Mouse (Mus musculus) heart, embryonic 11.5 days (tissue): ENCODE measurements around the gene Barhl2. TPM values are rescaled to one million over a fixed set of nuclear protein-coding genes. Genes with fewer than 3 reads are reported as not detected.

ENCODE experiments used
- ATAC-seq: fragments of 200-750 bp; cut with Nextera tagmentation; replicated peaks from 2 replicates; pipeline ENCODE4 v1.8.0; 2017; ENCODE audit warnings: moderate library complexity; ENCODE audit not compliant: insufficient number of reproducible peaks, low FRiP score, low TSS enrichment
- H3K27ac ChIP-seq: fragments of 300-500 bp; sonication (generic); 2 replicates; pipeline ENCODE4 v1.5.1; 2014; ENCODE audit warnings: mild to moderate bottlenecking, low read depth, low read length
- H3K27me3 ChIP-seq: fragments of 300-500 bp; sonication (generic); 2 replicates; pipeline ENCODE4 v1.6.1; 2014; ENCODE audit warnings: mild to moderate bottlenecking, low read length, mixed read lengths; ENCODE audit not compliant: control insufficient read depth, insufficient read depth
- H3K36me3 ChIP-seq: fragments of 300-500 bp; sonication (generic); 2 replicates; pipeline ENCODE4 v1.6.1; 2014; ENCODE audit warnings: mild to moderate bottlenecking, low read length, moderate library complexity, mixed read lengths; ENCODE audit not compliant: control insufficient read depth, insufficient read depth
- H3K4me1 ChIP-seq: fragments of 300-500 bp; sonication (generic); 2 replicates; pipeline ENCODE4 v1.6.1; 2014; ENCODE audit warnings: low read length; ENCODE audit not compliant: control insufficient read depth, insufficient read depth
- H3K4me2 ChIP-seq: fragments of 300-500 bp; sonication (generic); 2 replicates; pipeline ENCODE4 v1.6.1; 2014; ENCODE audit warnings: mild to moderate bottlenecking, moderate library complexity
- H3K4me3 ChIP-seq: fragments of 300-500 bp; sonication (generic); 2 replicates; pipeline ENCODE4 v1.5.1; 2014; ENCODE audit warnings: low read depth, low read length
- H3K9ac ChIP-seq: fragments of 300-500 bp; sonication (generic); 2 replicates; pipeline ENCODE4 v1.6.1; 2014; ENCODE audit warnings: mild to moderate bottlenecking, low read depth, low read length, moderate library complexity
- H3K9me3 ChIP-seq: fragments of 300-500 bp; sonication (generic); replicated peaks from 2 replicates; pipeline ENCODE4 v1.6.1; 2016; ENCODE audit warnings: low read length; ENCODE audit not compliant: control insufficient read depth
- WGBS: fragments of 180-500 bp; shearing (Covaris S2); extraction: QIAGEN DNeasy Blood & Tissue Kit; methylation state at CpG from one replicate; pipeline ENCODE4 v1.1.7; 2014; ENCODE audit not compliant: insufficient replicate concordance; 5-methylcytosine and 5-hydroxymethylcytosine counted together
- polyA plus RNA-seq: library from polyadenylated mRNA; unstranded; fragments of >200 nt; fragmentation: Nextera tagmentation; extraction: Ambion mirVana; gene quantifications from 2 replicates; pipeline ENCODE4 v1.2.1, GENCODE M21; 2014

The Barhl2 gene
- polyA plus RNA-seq, 1 experiment from 2014 or later, result not detected

DNA sequence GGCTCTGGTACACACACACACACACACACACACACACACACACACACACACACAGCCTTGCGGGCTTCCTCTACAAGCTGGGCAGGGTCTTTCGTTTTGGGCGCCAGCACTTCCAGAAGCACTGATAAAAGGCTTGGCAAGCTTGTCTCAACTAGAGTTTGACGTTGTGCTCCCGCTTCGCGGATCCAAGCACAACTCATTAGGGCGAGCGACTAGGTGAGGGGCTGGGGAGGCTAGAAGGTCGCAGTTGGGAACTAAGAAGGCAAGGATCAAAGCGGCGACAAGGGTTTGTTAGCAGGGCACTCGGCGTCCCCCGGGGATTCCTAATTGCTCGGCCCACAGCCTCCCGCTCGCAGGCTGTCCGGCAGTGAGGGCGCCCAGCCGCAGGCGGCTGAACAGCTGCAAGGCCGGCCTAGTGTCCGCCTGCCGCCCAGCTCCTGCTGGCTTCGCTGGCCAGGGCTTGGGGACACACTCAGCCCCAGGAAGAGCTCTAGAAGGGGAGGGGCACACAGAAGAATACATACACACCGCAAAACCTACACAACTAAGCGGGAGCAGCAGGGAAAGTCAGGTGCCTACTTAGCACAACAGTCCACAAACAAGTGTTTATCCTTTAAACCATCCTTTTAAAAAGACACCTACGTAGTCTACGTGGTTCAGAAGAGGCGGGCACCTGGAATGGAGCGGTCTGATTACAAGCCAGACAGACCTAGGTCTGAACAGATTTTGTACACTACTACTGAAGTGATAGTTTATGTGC is 6.1 kb downstream of the Barhl2 start:
- H3K9ac ChIP-seq, result no peak overlapping the region
- no peaks in the 10 kb centered on the region for H3K9me3 ChIP-seq
- ATAC-seq, result no peak
- peak overlapping the region; percentile 37 for H3K4me2 ChIP-seq
- no peak overlapping the region for H3K27ac ChIP-seq
- no peaks in the 10 kb centered on the region for H3K36me3 ChIP-seq
- peaks cover 91% of the 10 kb centered on the region for H3K27me3 ChIP-seq
- peak overlapping the region; percentile 22; the same call in 1 of the 2 replicates for H3K4me3 ChIP-seq
- H3K4me1 ChIP-seq, result 0 out of 2 replicates have a peak, but pooled peaks cover 3% of the 10 kb centered on the region
- under 1% methylated on average over 32 of the region's 32 CpGs for WGBS

DNA sequence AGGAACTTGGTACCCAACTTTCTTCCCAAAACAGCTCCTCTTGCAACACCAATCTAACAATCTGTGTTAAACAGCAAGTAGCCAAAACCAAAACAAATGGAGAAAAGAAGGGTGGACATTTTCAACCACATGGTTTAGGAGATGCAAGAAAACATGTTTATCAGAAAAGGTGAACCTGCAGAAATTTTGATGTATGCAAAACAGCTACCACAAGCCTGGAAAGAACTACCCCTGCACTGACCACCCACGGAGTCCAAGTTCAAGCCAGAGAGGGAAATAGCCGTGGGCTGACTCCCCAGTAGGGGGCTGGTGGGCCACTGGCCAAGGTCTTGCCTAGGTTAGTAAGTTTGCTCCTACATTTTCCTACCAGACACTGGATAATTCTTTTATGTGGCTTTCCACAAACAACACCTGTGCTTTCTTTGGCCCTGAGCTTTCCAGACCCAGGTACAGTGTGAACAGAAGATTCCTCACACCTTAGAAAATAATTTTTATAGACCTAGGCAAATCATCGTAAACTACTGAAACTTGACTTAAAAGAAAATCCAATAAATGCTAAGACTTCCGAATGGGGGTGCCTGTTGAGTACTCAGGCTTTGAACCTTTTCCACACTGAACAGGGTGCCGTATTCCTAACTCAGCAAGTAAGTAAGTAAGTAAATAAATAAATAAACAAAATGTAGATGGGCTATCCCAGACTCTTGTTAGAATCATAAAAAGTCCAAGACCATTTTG is 7.4 kb downstream of the Barhl2 start:
- Histone ChIP-seq H3K27me3 (peaks cover 95% of the 10 kb centered on the region), H3K36me3 (no peaks in the 10 kb centered on the region), H3K4me3 (no peak overlapping the region), H3K4me2 (no peak overlapping the region), H3K4me1 (0 out of 2 replicates have a peak, but pooled peaks cover 3% of the 10 kb centered on the region), H3K9ac (no peak overlapping the region), H3K9me3 (no peaks in the 10 kb centered on the region), H3K27ac (no peak overlapping the region)
- no peak for ATAC-seq
- WGBS, result 19% methylated on average over 5 of the region's 5 CpGs

DNA sequence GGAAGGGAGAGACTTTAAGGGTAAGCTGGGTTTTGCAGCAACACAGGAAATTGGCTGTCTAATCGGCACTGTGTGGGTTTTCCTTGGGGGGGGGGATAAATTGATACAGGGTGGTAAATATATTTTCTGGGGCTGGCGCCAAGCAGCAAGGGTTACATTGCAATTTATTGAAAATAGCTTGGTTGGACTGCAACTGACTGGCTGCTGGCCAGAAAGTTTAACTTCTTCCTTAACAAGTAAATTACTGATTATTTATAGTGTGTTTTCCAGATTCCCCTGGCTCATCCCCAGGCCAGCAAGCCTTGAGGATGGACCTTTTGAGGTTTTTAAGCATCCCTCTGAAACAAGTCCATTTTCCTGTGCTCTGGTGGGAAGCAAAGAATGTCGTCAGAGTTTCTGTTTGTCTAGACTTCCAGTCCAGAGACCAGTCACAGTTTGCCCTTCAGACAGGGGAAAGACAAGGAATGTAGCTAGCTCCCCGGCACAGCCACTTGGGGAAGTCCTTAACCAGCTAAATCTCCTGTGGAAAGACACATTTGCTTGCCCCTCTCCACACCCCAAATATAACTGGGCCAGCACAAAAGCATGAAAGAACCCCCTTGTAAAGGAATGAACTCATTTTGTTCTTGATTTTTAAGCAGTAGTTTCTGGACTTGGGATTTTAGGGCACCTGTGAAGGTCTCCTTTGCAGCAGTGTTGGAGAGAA is 8.1 kb downstream of the Barhl2 start:
- no peak for ATAC-seq
- Histone ChIP-seq H3K4me1 (0 out of 2 replicates have a peak, but pooled peaks cover 3% of the 10 kb centered on the region), H3K27ac (no peak overlapping the region), H3K9me3 (no peaks in the 10 kb centered on the region), H3K9ac (no peak overlapping the region), H3K36me3 (no peaks in the 10 kb centered on the region), H3K27me3 (peaks cover 90% of the 10 kb centered on the region), H3K4me2 (no peak overlapping the region), H3K4me3 (no peak overlapping the region)
- WGBS, result 28% methylated on average over 4 of the region's 4 CpGs

DNA sequence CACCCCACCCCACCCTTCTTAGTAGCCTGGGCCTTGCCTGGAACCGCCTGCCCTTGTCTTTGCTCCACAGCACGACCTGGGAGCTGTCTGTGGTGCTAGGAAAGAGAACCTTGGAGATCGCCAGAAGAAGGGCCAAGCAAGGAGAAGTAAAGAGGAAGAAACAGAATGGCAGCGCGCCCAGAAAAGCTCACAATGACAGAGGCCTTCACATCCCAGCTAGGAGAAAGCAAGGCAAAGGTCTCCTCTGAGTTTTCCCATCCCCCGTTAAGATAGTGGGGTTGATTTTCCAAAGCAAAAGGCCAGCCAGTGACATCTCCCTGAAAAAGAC is 9.2 kb downstream of the Barhl2 start:
- WGBS, result 2% methylated on average over 6 of the region's 6 CpGs
- no peak overlapping the region for H3K4me3 ChIP-seq
- 0 out of 2 replicates have a peak, but pooled peaks cover 3% of the 10 kb centered on the region for H3K4me1 ChIP-seq
- peaks cover 86% of the 10 kb centered on the region for H3K27me3 ChIP-seq
- no peak overlapping the region for H3K27ac ChIP-seq
- H3K9ac ChIP-seq, result no peak overlapping the region
- H3K4me2 ChIP-seq, result no peak overlapping the region
- no peaks in the 10 kb centered on the region for H3K36me3 ChIP-seq
- ATAC-seq, result no peak
- H3K9me3 ChIP-seq, result no peaks in the 10 kb centered on the region

DNA sequence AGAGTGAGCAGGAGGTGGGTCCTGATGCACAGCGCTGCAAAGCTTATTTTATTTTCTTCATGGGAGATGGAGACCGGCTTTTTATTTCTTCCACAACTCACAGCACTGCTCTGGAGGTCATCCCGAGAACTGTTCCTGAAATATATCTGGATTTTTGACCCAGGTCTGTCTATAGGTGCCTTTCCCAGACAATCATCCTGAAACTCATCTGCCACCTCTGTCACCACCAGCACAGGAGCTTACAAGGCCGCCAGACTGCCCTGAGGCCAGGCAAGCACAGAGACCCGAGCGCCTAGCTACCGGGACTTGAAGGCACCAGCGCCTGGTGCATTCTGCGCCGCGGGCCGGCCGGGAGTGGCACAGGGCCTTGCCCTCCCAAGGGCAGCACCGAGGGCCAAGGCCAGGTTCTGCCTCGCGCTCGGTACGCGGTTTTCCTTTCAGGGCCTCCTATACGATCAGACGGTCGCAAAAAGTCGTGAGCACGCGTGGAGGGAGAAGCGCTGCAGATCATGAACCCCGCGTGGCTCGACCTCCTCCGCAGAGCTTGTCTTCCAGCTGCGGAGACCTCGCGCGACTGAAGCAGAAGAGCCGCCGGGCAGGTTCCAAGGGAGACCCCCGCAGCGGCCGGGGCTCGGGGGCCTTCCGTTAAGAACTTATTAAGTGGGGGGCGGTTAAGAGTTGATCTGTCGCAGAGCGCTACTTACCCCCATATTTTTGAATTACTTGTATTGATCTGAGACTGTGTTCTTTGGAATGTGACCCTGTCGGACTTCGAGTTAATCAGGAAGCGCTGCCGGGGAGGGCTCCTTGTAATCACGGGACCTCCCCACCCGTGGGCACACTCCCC is 9.8 kb downstream of the Barhl2 start:
- Histone ChIP-seq H3K4me2 (no peak overlapping the region), H3K4me3 (no peak overlapping the region), H3K27me3 (peaks cover 81% of the 10 kb centered on the region), H3K9ac (no peak overlapping the region), H3K4me1 (0 out of 2 replicates have a peak, but pooled peaks cover 3% of the 10 kb centered on the region), H3K9me3 (no peaks in the 10 kb centered on the region), H3K36me3 (no peaks in the 10 kb centered on the region), H3K27ac (no peak overlapping the region)
- 5% methylated on average over 50 of the region's 50 CpGs for WGBS
- no peak for ATAC-seq

DNA sequence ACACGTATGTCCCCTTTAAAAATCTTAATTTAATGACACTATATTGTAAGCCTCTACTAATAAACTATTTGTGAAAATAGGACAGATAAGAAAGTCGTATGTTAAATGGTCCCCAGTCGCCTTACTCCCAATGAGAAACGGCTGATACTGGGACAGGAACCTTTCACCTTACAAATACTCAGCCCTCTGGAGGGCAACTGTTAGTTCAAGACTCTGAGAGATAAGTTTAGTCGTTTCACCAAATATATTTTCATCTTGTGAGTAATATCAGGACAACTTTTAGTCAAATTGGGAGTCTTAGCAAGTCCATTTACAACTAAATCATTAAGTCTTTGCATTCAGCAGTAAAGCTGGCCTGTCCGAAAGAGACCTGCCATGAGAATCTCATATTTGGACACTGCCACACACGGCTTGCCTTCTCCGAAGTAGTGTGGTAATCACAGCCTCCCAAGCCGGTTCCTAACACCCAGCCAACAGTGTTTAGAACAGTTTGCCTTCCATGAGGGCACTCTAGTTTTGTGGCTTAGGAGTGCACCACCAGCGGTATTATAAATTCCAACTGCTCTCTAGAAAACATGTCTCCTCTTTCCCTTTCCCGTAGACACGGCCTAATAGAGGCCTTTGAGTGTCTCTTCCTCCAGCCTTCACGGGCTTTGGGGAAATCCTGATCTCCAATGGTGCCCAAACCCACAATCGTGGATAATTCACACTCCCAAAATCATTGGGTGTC is 10.7 kb downstream of the Barhl2 start:
- no peaks in the 10 kb centered on the region for H3K36me3 ChIP-seq
- 36% methylated on average over 14 of the region's 14 CpGs for WGBS
- no peak for ATAC-seq
- H3K9me3 ChIP-seq, result no peaks in the 10 kb centered on the region
- H3K27me3 ChIP-seq, result peaks cover 75% of the 10 kb centered on the region
- no peak overlapping the region for H3K4me3 ChIP-seq
- no peak overlapping the region for H3K4me2 ChIP-seq
- H3K9ac ChIP-seq, result no peak overlapping the region
- no peak overlapping the region for H3K27ac ChIP-seq
- H3K4me1 ChIP-seq, result 0 out of 2 replicates have a peak, but pooled peaks cover 3% of the 10 kb centered on the region

DNA sequence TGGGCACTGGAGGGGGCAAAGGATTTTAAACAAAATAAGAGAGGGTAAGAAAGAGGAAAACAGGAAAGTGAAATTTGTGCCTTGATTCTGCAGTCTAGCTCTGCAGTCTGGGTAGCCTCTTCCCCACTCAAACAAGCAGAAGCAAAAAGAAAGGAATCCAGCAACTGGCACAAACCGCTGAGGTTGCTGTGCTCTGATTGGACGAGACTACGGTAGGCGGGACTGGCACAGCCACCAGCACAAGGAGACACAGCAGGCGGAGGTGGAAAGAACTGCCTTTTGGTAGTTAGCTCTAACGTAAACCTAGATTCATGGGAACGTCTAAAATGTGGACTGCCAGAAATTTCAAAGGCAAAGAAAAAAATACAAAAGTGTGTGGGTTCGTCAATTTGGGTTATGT is 11.4 kb downstream of the Barhl2 start:
- Histone ChIP-seq H3K36me3 (no peaks in the 10 kb centered on the region), H3K4me2 (no peak overlapping the region), H3K9ac (no peak overlapping the region), H3K27ac (no peak overlapping the region), H3K4me1 (no peaks in the 10 kb centered on the region), H3K27me3 (peaks cover 68% of the 10 kb centered on the region), H3K9me3 (no peaks in the 10 kb centered on the region), H3K4me3 (no peak overlapping the region)
- ATAC-seq, result no peak
- 4% methylated on average over 8 of the region's 8 CpGs for WGBS
